8 mouse cellular contexts compared by ENCODE assay signal in genomic region chr11:68386589-68387440, GRCm38 (mm10). TPM values are rescaled to one million over a fixed set of nuclear protein-coding genes. Genes with fewer than 3 reads are reported as not detected.
A peak's percentile ranks its signal among the peaks of the same experiment; 100 is the strongest.
DNase-seq lines count a peak whose midpoint lies in the region; ATAC-seq and TF ChIP-seq lines count a peak whose summit lies in the region.

No protein-coding gene starts in this region.

- peak; percentile 69 for ATAC-seq in forebrain, postnatal 0 days
- peak; percentile 60 for ATAC-seq in hindbrain, embryonic 12.5 days (ENCODE audit: low FRiP score)
- ATAC-seq in limb, embryonic 13.5 days (ENCODE audit: low FRiP score, low read depth) = peak; percentile 35; the same call in 1 of the 2 replicates
- peak; percentile 65; the same call in 1 of the 2 replicates for ATAC-seq in midbrain, embryonic 14.5 days (ENCODE audit: low FRiP score, low TSS enrichment)
- peak; percentile 69 for ATAC-seq in stomach, postnatal 0 days (ENCODE audit: low FRiP score, low TSS enrichment)

- 3% methylated on average over 84 of the region's 90 CpGs for WGBS in forebrain, postnatal 0 days
- under 1% methylated on average over 68 of the region's 90 CpGs for WGBS in hindbrain, embryonic 12.5 days
- WGBS in limb, embryonic 13.5 days = 1% methylated on average over 74 of the region's 90 CpGs
- under 1% methylated on average over 88 of the region's 90 CpGs for WGBS in midbrain, embryonic 14.5 days
- 2% methylated on average over 63 of the region's 90 CpGs for WGBS in stomach, postnatal 0 days

- peak overlapping the region; percentile 57 for H3K9ac ChIP-seq in ES-E14 (ENCODE audit: insufficient read depth, low read depth, low read length, poor library complexity, severe bottlenecking)
- peak overlapping the region; percentile 50 for H3K9ac ChIP-seq in forebrain, postnatal 0 days
- H3K9ac ChIP-seq in hindbrain, embryonic 12.5 days = peak overlapping the region; percentile 79
- peak overlapping the region; percentile 75 for H3K9ac ChIP-seq in limb, embryonic 13.5 days
- H3K9ac ChIP-seq in midbrain, embryonic 14.5 days (replicated peaks; ENCODE audit: low read length) = peak overlapping the region; percentile 59
- H3K9ac ChIP-seq in stomach, postnatal 0 days (ENCODE audit: low read length) = peak overlapping the region; percentile 65

- TF ChIP-seq EP300 in stomach, postnatal 0 days (optimal IDR thresholded peaks at IDR 0.05) = no peak

- in situ Hi-C loops in ES-E14 (cut with MboI; ENCODE audit: low sequenced_read_pairs in 2 of 2, unreplicated experiment in 2 of 2) = no loop called here

- peak; percentile 40 for DNase-seq in ES-E14 (ENCODE audit: low read depth, low spot score)
- DNase-seq in adrenal gland, postnatal 25 days = peak; percentile 63
- DNase-seq in forebrain, postnatal 0 days = peak; percentile 66
- peak; percentile 81 for DNase-seq in midbrain, embryonic 14.5 days
- DNase-seq in stomach, postnatal 0 days (ENCODE audit: low spot score) = peak; percentile 69
- DNase-seq in c-Kit-positive CD71-positive TER-119-positive erythroid progenitor cells, embryonic 14.5 days (ENCODE audit: low spot score) = no peak

- no peak for TF ChIP-seq CTCF in forebrain, postnatal 0 days (IDR thresholded peaks at IDR 0.05; ENCODE audit: low read depth)
- TF ChIP-seq CTCF in stomach, postnatal 0 days (IDR thresholded peaks at IDR 0.05; ENCODE audit: low read depth) = no peak; the same call in 1 of the 2 replicates

- H3K27ac ChIP-seq in ES-E14 (ENCODE audit: insufficient read depth, low read depth, low read length, poor library complexity, severe bottlenecking) = peak overlapping the region; percentile 35; the same call in 1 of the 2 replicates
- H3K27ac ChIP-seq in forebrain, postnatal 0 days (ENCODE audit: low read depth, low read length) = 0 out of 2 replicates have a peak overlapping the region, but pooled peaks have one; percentile 29
- H3K27ac ChIP-seq in hindbrain, embryonic 12.5 days = peak overlapping the region; percentile 90
- H3K27ac ChIP-seq in limb, embryonic 13.5 days = peak overlapping the region; percentile 28; the same call in 1 of the 2 replicates
- peak overlapping the region; percentile 78 for H3K27ac ChIP-seq in midbrain, embryonic 14.5 days (replicated peaks; ENCODE audit: low read depth, low read length)
- peak overlapping the region; percentile 76 for H3K27ac ChIP-seq in stomach, postnatal 0 days (replicated peaks)

- peaks cover 10% of the 10 kb centered on the region; the same call in 1 of the 2 replicates for H3K36me3 ChIP-seq in ES-E14 (ENCODE audit: control insufficient read depth, insufficient read depth, low read length, poor library complexity, severe bottlenecking)
- no peaks in the 10 kb centered on the region for H3K36me3 ChIP-seq in forebrain, postnatal 0 days (ENCODE audit: insufficient read depth)
- H3K36me3 ChIP-seq in hindbrain, embryonic 12.5 days = no peaks in the 10 kb centered on the region
- H3K36me3 ChIP-seq in limb, embryonic 13.5 days = no peaks in the 10 kb centered on the region
- no peaks in the 10 kb centered on the region for H3K36me3 ChIP-seq in midbrain, embryonic 14.5 days (ENCODE audit: control insufficient read depth, insufficient read depth, low read length)
- no peaks in the 10 kb centered on the region for H3K36me3 ChIP-seq in stomach, postnatal 0 days (ENCODE audit: control insufficient read depth, insufficient read depth, low read length)

- H3K27me3 ChIP-seq in forebrain, postnatal 0 days (ENCODE audit: insufficient read depth, low read length) = peaks cover 53% of the 10 kb centered on the region
- peaks cover 92% of the 10 kb centered on the region for H3K27me3 ChIP-seq in hindbrain, embryonic 12.5 days
- peaks cover 91% of the 10 kb centered on the region for H3K27me3 ChIP-seq in limb, embryonic 13.5 days
- H3K27me3 ChIP-seq in midbrain, embryonic 14.5 days (ENCODE audit: control insufficient read depth, insufficient read depth, low read length) = peaks cover 80% of the 10 kb centered on the region
- H3K27me3 ChIP-seq in stomach, postnatal 0 days (ENCODE audit: control insufficient read depth, insufficient read depth, low read length) = peaks cover 5% of the 10 kb centered on the region; the same call in 1 of the 2 replicates

- H3K4me1 ChIP-seq in ES-E14 (ENCODE audit: control insufficient read depth in 2 of 2, insufficient read depth in 2 of 2, low read length in 2 of 2, poor library complexity in 1 of 2) = peaks cover 0 to 35% of the 10 kb centered on the region in 2 experiments; a peak in 2 of 4 replicates
- peaks cover 7% of the 10 kb centered on the region; the same call in 1 of the 2 replicates for H3K4me1 ChIP-seq in forebrain, postnatal 0 days (ENCODE audit: insufficient read depth)
- H3K4me1 ChIP-seq in hindbrain, embryonic 12.5 days = peaks cover 56% of the 10 kb centered on the region
- H3K4me1 ChIP-seq in limb, embryonic 13.5 days = peaks cover 39% of the 10 kb centered on the region
- H3K4me1 ChIP-seq in midbrain, embryonic 14.5 days (ENCODE audit: control insufficient read depth, insufficient read depth, low read length) = peaks cover 19% of the 10 kb centered on the region
- 0 out of 2 replicates have a peak, but pooled peaks cover 3% of the 10 kb centered on the region for H3K4me1 ChIP-seq in stomach, postnatal 0 days (replicated peaks; ENCODE audit: control insufficient read depth, insufficient read depth)

- peak overlapping the region; percentile 92 for H3K4me2 ChIP-seq in forebrain, postnatal 0 days (ENCODE audit: low read depth)
- peak overlapping the region; percentile 82 for H3K4me2 ChIP-seq in hindbrain, embryonic 12.5 days (replicated peaks)
- peak overlapping the region; percentile 96 for H3K4me2 ChIP-seq in limb, embryonic 13.5 days (replicated peaks)
- peak overlapping the region; percentile 90 for H3K4me2 ChIP-seq in midbrain, embryonic 14.5 days (ENCODE audit: low read length)
- peak overlapping the region; percentile 93 for H3K4me2 ChIP-seq in stomach, postnatal 0 days (replicated peaks; ENCODE audit: low read depth)

- H3K4me3 ChIP-seq in ES-E14 (ENCODE audit: insufficient read depth in 1 of 2, low read depth in 1 of 2, low read length in 2 of 2, poor library complexity in 1 of 2, severe bottlenecking in 1 of 2) = peak overlapping the region; percentile 65 to 80
- peak overlapping the region; percentile 50 for H3K4me3 ChIP-seq in forebrain, postnatal 0 days (ENCODE audit: low read depth, low read length)
- H3K4me3 ChIP-seq in hindbrain, embryonic 12.5 days = peak overlapping the region; percentile 61
- peak overlapping the region; percentile 64 for H3K4me3 ChIP-seq in limb, embryonic 13.5 days
- H3K4me3 ChIP-seq in midbrain, embryonic 14.5 days (replicated peaks; ENCODE audit: low read depth, low read length) = peak overlapping the region; percentile 53
- peak overlapping the region; percentile 72 for H3K4me3 ChIP-seq in stomach, postnatal 0 days (ENCODE audit: low read depth, low read length)

- no peaks in the 10 kb centered on the region for H3K9me3 ChIP-seq in ES-E14 (ENCODE audit: control insufficient read depth, insufficient read depth, low read depth, low read length)
- H3K9me3 ChIP-seq in forebrain, postnatal 0 days (ENCODE audit: low read length) = no peaks in the 10 kb centered on the region
- H3K9me3 ChIP-seq in hindbrain, embryonic 12.5 days (replicated peaks) = no peaks in the 10 kb centered on the region
- H3K9me3 ChIP-seq in limb, embryonic 13.5 days = no peaks in the 10 kb centered on the region
- no peaks in the 10 kb centered on the region for H3K9me3 ChIP-seq in midbrain, embryonic 14.5 days (ENCODE audit: control insufficient read depth, low read length)
- no peaks in the 10 kb centered on the region for H3K9me3 ChIP-seq in stomach, postnatal 0 days (ENCODE audit: control insufficient read depth, low read length)

TF ChIP-seq in ES-E14, 5 proteins besides CTCF, POLR2A, EP300 and RAD21:
- TF ChIP-seq ZNF384 (IDR thresholded peaks at IDR 0.05; ENCODE audit: low read depth, low read length) = no peak
- TF ChIP-seq CHD2 (IDR thresholded peaks at IDR 0.05; ENCODE audit: low read depth, low read length) = no peak
- no peak for TF ChIP-seq ZC3H11A (IDR thresholded peaks at IDR 0.05; ENCODE audit: borderline replicate concordance, low read depth, low read length)
- TF ChIP-seq MAFK (IDR thresholded peaks at IDR 0.05; ENCODE audit: insufficient read depth, low read depth, low read length) = no peak
- no peak for TF ChIP-seq HCFC1 (IDR thresholded peaks at IDR 0.05; ENCODE audit: borderline replicate concordance, insufficient read depth, low read length)

RNA-seq across cellular contexts. Expression of gene Ntn1, which starts 13.8 kb away (rescaled TPM):
- 22.6 and 34.1 TPM in 2 replicates for total RNA-seq in ES-E14 (2012; rRNA removed)
- 5.5 and 6.4 TPM in 2 replicates for total RNA-seq in adrenal gland, postnatal 25 days (2021)
- total RNA-seq in forebrain, postnatal 0 days (2014; rRNA removed) = 22.9 and 35.5 TPM in 2 replicates
- 4.0 and 6.0 TPM in 2 replicates for polyA plus RNA-seq in forebrain, postnatal 0 days (2015; fragmentation: Nextera tagmentation; extraction: Ambion mirVana)
- 50.9 and 58.7 TPM in 2 replicates for polyA plus RNA-seq in hindbrain, embryonic 12.5 days (2016; fragmentation: Nextera tagmentation; extraction: Ambion mirVana)
- 5.5 and 7.0 TPM in 2 replicates for polyA plus RNA-seq in limb, embryonic 13.5 days (2015; fragmentation: Nextera tagmentation; extraction: Ambion mirVana)
- 8.4 and 12.3 TPM in 2 replicates for polyA plus RNA-seq in midbrain, embryonic 14.5 days (2014; fragmentation: Nextera tagmentation; extraction: Ambion mirVana)
- polyA plus RNA-seq in stomach, postnatal 0 days (2015; fragmentation: Nextera tagmentation; extraction: Ambion mirVana) = 7.4 and 8.5 TPM in 2 replicates

RNA-seq across cellular contexts. Expression of gene Pik3r5, which starts 45.1 kb away (rescaled TPM):
- 0.94 and 1.3 TPM in 2 replicates for total RNA-seq in ES-E14 (2012; rRNA removed)
- total RNA-seq in adrenal gland, postnatal 25 days (2021) = 0.94 and 1.3 TPM in 2 replicates
- total RNA-seq in forebrain, postnatal 0 days (2014; rRNA removed) = 0.54 and 1.8 TPM in 2 replicates
- 0.24 and 0.54 TPM in 2 replicates for polyA plus RNA-seq in forebrain, postnatal 0 days (2015; fragmentation: Nextera tagmentation; extraction: Ambion mirVana)
- polyA plus RNA-seq in hindbrain, embryonic 12.5 days (2016; fragmentation: Nextera tagmentation; extraction: Ambion mirVana) = 0.81 and 1.0 TPM in 2 replicates
- polyA plus RNA-seq in limb, embryonic 13.5 days (2015; fragmentation: Nextera tagmentation; extraction: Ambion mirVana) = 0.51 and 0.61 TPM in 2 replicates
- polyA plus RNA-seq in midbrain, embryonic 14.5 days (2014; fragmentation: Nextera tagmentation; extraction: Ambion mirVana) = 0.04 and 0.54 TPM in 2 replicates
- 0.24 and 0.36 TPM in 2 replicates for polyA plus RNA-seq in stomach, postnatal 0 days (2015; fragmentation: Nextera tagmentation; extraction: Ambion mirVana)

Comparison
In these comparisons a context has a peak if more than half of its experiments do, and no peak if none do; other contexts are left out.
1. H3K27ac ChIP-seq: peak in every context shown above with its lines; median percentile 90 in hindbrain, embryonic 12.5 days; 78 in midbrain, embryonic 14.5 days; 76 in stomach, postnatal 0 days; 35 in ES-E14; 29 in forebrain, postnatal 0 days; 28 in limb, embryonic 13.5 days.